Mouse (Mus musculus): ENCODE measurements around the gene Cfap77. TPM values are rescaled to one million over a fixed set of nuclear protein-coding genes. Genes with fewer than 3 reads are reported as not detected.

Cfap77 gene
- polyA plus RNA-seq (2015; fragmentation: Nextera tagmentation; extraction: Ambion mirVana): 0.20 and 0.23 TPM in 2 replicates

GRCm38 (mm10) chr2:29054991-29055390 lies at the start of gene Cfap77:
Gene Cfap77, minus strand, starts transcription at chr2:29055066.

DNA sequence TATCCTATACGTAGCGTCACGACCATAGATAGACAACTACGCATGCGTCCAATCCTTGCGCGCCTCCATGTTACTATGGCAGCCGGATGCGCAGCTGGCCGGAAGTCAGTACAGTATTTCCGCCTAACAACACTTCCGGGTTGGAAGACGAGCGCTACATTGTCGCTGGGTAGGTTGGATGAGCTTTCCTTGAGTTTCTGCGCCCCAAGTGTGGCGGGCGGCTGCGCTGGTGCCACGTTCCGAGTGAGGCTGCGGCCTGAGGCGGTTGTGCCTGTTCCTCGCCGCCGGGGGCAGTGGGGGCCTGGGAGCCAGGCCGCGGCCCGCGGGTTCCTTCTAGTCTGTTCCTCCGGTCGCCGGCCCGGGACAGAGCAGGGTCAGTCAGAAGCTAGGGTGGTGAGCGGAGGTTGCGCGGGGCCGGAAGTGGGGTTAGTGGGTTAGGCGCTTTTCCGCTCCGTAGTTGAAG lies 5.3 kb upstream of the Cfap77 start, which contains the start of gene Ttf1:
TSS of gene Ttf1 (plus strand) at position 128 of the 463 bp plus-strand sequence.

DNA sequence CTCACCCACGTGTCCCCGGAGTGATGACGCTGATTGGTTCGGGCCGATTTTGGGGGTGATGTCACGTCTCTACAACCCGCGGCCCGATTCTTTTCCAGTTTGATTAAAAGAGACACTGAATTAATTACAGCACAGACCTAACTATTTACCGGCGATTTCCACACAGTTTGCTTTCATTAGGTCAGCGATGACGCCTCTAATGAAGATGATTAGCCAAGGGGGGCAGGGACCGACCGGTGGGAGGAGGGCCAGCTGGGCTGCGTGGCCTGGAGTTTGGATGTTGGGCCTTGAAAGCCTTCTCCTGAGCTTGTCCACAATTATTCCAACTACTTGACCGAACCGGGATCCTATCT lies 138.4 kb downstream of the Cfap77 start, which contains the start of gene Barhl1:
TSS of gene Barhl1 (minus strand) at position 156 of the 353 bp plus-strand sequence.

Other genes starting within 250 kb of the Cfap77 start
- gene Gtf3c4, start 214.7 kb downstream of the Cfap77 start, polyA plus RNA-seq (2015; fragmentation: Nextera tagmentation; extraction: Ambion mirVana): 4.1 and 5.4 TPM in 2 replicates
- 5.0 and 6.1 TPM in 2 replicates for gene Ddx31, start 214.7 kb downstream of the Cfap77 start, polyA plus RNA-seq (2015; fragmentation: Nextera tagmentation; extraction: Ambion mirVana)
- gene Barhl1, start 138.4 kb downstream of the Cfap77 start, polyA plus RNA-seq (2015; fragmentation: Nextera tagmentation; extraction: Ambion mirVana): not detected in 2 replicates
- gene Ttf1, start 5.2 kb upstream of the Cfap77 start, polyA plus RNA-seq (2015; fragmentation: Nextera tagmentation; extraction: Ambion mirVana): 6.9 and 7.6 TPM in 2 replicates
- gene Setx, start 69.1 kb upstream of the Cfap77 start, polyA plus RNA-seq (2015; fragmentation: Nextera tagmentation; extraction: Ambion mirVana): 5.9 and 6.1 TPM in 2 replicates
- gene Ntng2, start 197.9 kb upstream of the Cfap77 start, polyA plus RNA-seq (2015; fragmentation: Nextera tagmentation; extraction: Ambion mirVana): 1.2 and 2.3 TPM in 2 replicates

All from spleen, postnatal 0 days (tissue).